Comparison of ENCODE assay signal across 7 mouse cellular contexts in genomic region chr3:113651386-113651785, GRCm38 (mm10). TPM values are rescaled to one million over a fixed set of nuclear protein-coding genes. Genes with fewer than 3 reads are reported as not detected.
DNase-seq lines count a peak whose midpoint lies in the region; ATAC-seq and TF ChIP-seq lines count a peak whose summit lies in the region.
"Not testable (repeated sequence)": the region's sequence is repeated elsewhere in the genome, so short reads cannot be mapped to it uniquely, and the experiment has no call there.

No protein-coding gene starts in this region.

- H3K4me2 ChIP-seq in forebrain, embryonic 12.5 days; heart, postnatal 0 days (ENCODE audit: low read depth, low read length); neural tube, embryonic 14.5 days (ENCODE audit: low read depth, low read length): not testable (repeated sequence)

- H3K36me3 ChIP-seq in forebrain, embryonic 12.5 days (replicated peaks); heart, postnatal 0 days (replicated peaks; ENCODE audit: control insufficient read depth, insufficient read depth, low read length); neural tube, embryonic 14.5 days (ENCODE audit: control insufficient read depth, insufficient read depth, low read length): not testable (repeated sequence)

- H3K9ac ChIP-seq in forebrain, embryonic 12.5 days; heart, postnatal 0 days (replicated peaks; ENCODE audit: low read depth, low read length); neural tube, embryonic 14.5 days (replicated peaks; ENCODE audit: low read depth, low read length): not testable (repeated sequence)

- DNase-seq in MN1 (ENCODE audit: low spot score): peak; percentile 9
- DNase-seq in cerebellum, postnatal 10 days: peak; percentile 20 to 40
- DNase-seq in heart, postnatal 0 days (ENCODE audit: low spot score): peak; percentile 12
- peak in 1 of 2 experiments; percentile 26 for DNase-seq in layer of hippocampus, adult 2 months (ENCODE audit: low spot score in 2 of 2)

- peak; percentile 44; the same call in 1 of the 2 replicates for ATAC-seq in forebrain, embryonic 12.5 days (ENCODE audit: low FRiP score)
- not testable (repeated sequence) for ATAC-seq in heart, postnatal 0 days (ENCODE audit: insufficient read depth, low read depth)
- peak; percentile 66 for ATAC-seq in megakaryocyte progenitor cell, adult 5-6 weeks (replicated peaks; ENCODE audit: poor library complexity)
- ATAC-seq in neural tube, embryonic 14.5 days (ENCODE audit: low read depth): peak; percentile 54

- not testable (repeated sequence) for H3K27me3 ChIP-seq in forebrain, embryonic 12.5 days; heart, postnatal 0 days (ENCODE audit: control insufficient read depth, insufficient read depth, low read length); neural tube, embryonic 14.5 days (ENCODE audit: control insufficient read depth, insufficient read depth, low read length)

- 54% methylated on average over 3 of the region's 3 CpGs for WGBS in forebrain, embryonic 12.5 days
- WGBS in heart, postnatal 0 days: 37% methylated on average over 3 of the region's 3 CpGs
- 44% methylated on average over 3 of the region's 3 CpGs for WGBS in neural tube, embryonic 14.5 days

- not testable (repeated sequence) for H3K4me1 ChIP-seq in forebrain, embryonic 12.5 days; heart, postnatal 0 days (ENCODE audit: control insufficient read depth, insufficient read depth); neural tube, embryonic 14.5 days (ENCODE audit: control insufficient read depth, insufficient read depth, low read length)

- TF ChIP-seq EP300 in heart, postnatal 0 days (IDR thresholded peaks at IDR 0.05; ENCODE audit: low read depth): not testable (repeated sequence)

- H3K4me3 ChIP-seq in forebrain, embryonic 12.5 days (replicated peaks); heart, postnatal 0 days (ENCODE audit: low read depth, low read length); layer of hippocampus, adult 2 months; neural tube, embryonic 14.5 days (ENCODE audit: low read depth, low read length): not testable (repeated sequence)

- not testable (repeated sequence) for H3K27ac ChIP-seq in forebrain, embryonic 12.5 days; heart, postnatal 0 days (ENCODE audit: low read depth); layer of hippocampus, adult 2 months; neural tube, embryonic 14.5 days (ENCODE audit: low read depth, low read length)

- H3K9me3 ChIP-seq in forebrain, embryonic 12.5 days; heart, postnatal 0 days (replicated peaks; ENCODE audit: control insufficient read depth, low read length); neural tube, embryonic 14.5 days (ENCODE audit: control insufficient read depth, low read length): not testable (repeated sequence)

- TF ChIP-seq CTCF in heart, postnatal 0 days (IDR thresholded peaks at IDR 0.05; ENCODE audit: low read depth): peak; percentile 50
- TF ChIP-seq CTCF in layer of hippocampus, adult 2 months (conservative IDR thresholded peaks at IDR 0.05): peak; percentile 79

RNA-seq across cellular contexts. Expression of gene Rnpc3, which starts 21.4 kb away (rescaled TPM):
- 54.7 and 55.6 TPM in 2 replicates for polyA plus RNA-seq in forebrain, embryonic 12.5 days (2016; fragmentation: Nextera tagmentation; extraction: Ambion mirVana)
- total RNA-seq in heart, postnatal 0 days (2014; rRNA removed; ENCODE audit: low replicate concordance): 8.9 and 15.9 TPM in 2 replicates
- 19.7 and 22.3 TPM in 2 replicates for polyA plus RNA-seq in heart, postnatal 0 days (2015; fragmentation: Nextera tagmentation; extraction: Ambion mirVana)
- total RNA-seq in layer of hippocampus, adult 2 months (2021): 10 to 100 TPM; 28.8 to 34.4 TPM
- 35.8 and 37.1 TPM in 2 replicates for total RNA-seq in megakaryocyte progenitor cell, adult 5-6 weeks (2015)
- total RNA-seq in megakaryocyte progenitor cell, adult 5-6 weeks (2017): 37.4 and 99.7 TPM in 2 replicates
- polyA plus RNA-seq in neural tube, embryonic 14.5 days (2014; fragmentation: Nextera tagmentation; extraction: Ambion mirVana): 61.5 and 70.8 TPM in 2 replicates

RNA-seq across cellular contexts. Expression of gene Amy1, which starts 44.9 kb away (rescaled TPM):
- polyA plus RNA-seq in forebrain, embryonic 12.5 days (2016; fragmentation: Nextera tagmentation; extraction: Ambion mirVana): 4.1 and 5.5 TPM in 2 replicates
- 0.38 and 0.43 TPM in 2 replicates for total RNA-seq in heart, postnatal 0 days (2014; rRNA removed; ENCODE audit: low replicate concordance)
- polyA plus RNA-seq in heart, postnatal 0 days (2015; fragmentation: Nextera tagmentation; extraction: Ambion mirVana): 2.3 and 2.9 TPM in 2 replicates
- 10 to 100 TPM; 12.5 to 13.1 TPM for total RNA-seq in layer of hippocampus, adult 2 months (2021)
- total RNA-seq in megakaryocyte progenitor cell, adult 5-6 weeks (2015): 0.74 and 1.8 TPM in 2 replicates
- total RNA-seq in megakaryocyte progenitor cell, adult 5-6 weeks (2017): not detected in 2 replicates
- 32.4 and 32.5 TPM in 2 replicates for polyA plus RNA-seq in neural tube, embryonic 14.5 days (2014; fragmentation: Nextera tagmentation; extraction: Ambion mirVana)
